Mouse (Mus musculus) MEL (cell line): ENCODE measurements around the gene Mfsd4b3.

Experiments used
- CHD2 ChIP-seq: IDR thresholded peaks from 2 replicates; pipeline ENCODE4 v1.6.1; 2011; ENCODE audit warnings: low read length, improper control_type of control experiment
- CTCF ChIP-seq, 3 experiments: IDR thresholded peaks in 2 of 3; conservative IDR thresholded peaks in 1 of 3; 2 replicates each; pipeline ENCODE4 v1.5.1; 2011 to 2012; ENCODE audit warnings: low read length in 3 of 3, low read depth in 2 of 3, mild to moderate bottlenecking in 2 of 3, improper control_type of control experiment in 1 of 3, inconsistent platforms in 1 of 3, mixed read lengths in 1 of 3, moderate library complexity in 1 of 3; ENCODE audit not compliant: control insufficient read depth in 1 of 3, insufficient read depth in 1 of 3, poor library complexity in 1 of 3, severe bottlenecking in 1 of 3
- EP300 ChIP-seq, 2 experiments: IDR thresholded peaks; 2 replicates each; pipeline ENCODE4 v1.6.1; 2011; ENCODE audit warnings: improper control_type of control experiment in 2 of 2, low read length in 2 of 2, low read depth in 1 of 2, mild to moderate bottlenecking in 1 of 2
- ETS1 ChIP-seq: IDR thresholded peaks from 2 replicates; pipeline ENCODE4 v1.6.1; 2012; ENCODE audit warnings: low read depth, mild to moderate bottlenecking, inconsistent platforms, low read length, improper control_type of control experiment, moderate library complexity
- KAT2A ChIP-seq: conservative IDR thresholded peaks from 2 replicates; pipeline ENCODE4 v1.6.1; 2012; ENCODE audit warnings: low read depth, low read length, improper control_type of control experiment, inconsistent platforms
- MAFK ChIP-seq: IDR thresholded peaks from 2 replicates; pipeline ENCODE4 v1.6.1; 2011; ENCODE audit warnings: low read depth, mild to moderate bottlenecking, low read length, improper control_type of control experiment, borderline replicate concordance
- MYC ChIP-seq: IDR thresholded peaks from 2 replicates; pipeline ENCODE4 v1.6.1; 2011; ENCODE audit warnings: low read depth, mild to moderate bottlenecking, low read length, improper control_type of control experiment, moderate library complexity
- POLR2A ChIP-seq, 2 experiments: IDR thresholded peaks; 2 replicates each; pipeline ENCODE4 v1.6.1; 2011 to 2012; ENCODE audit warnings: low read length in 2 of 2, mild to moderate bottlenecking in 2 of 2, control low read depth in 1 of 2, improper control_type of control experiment in 1 of 2, low read depth in 1 of 2, moderate library complexity in 1 of 2; ENCODE audit not compliant: control insufficient read depth in 1 of 2, insufficient read depth in 1 of 2, poor library complexity in 1 of 2
- RAD21 ChIP-seq: IDR thresholded peaks from 2 replicates; pipeline ENCODE4 v1.6.1; 2011; ENCODE audit warnings: mild to moderate bottlenecking, low read depth, low read length, improper control_type of control experiment
- TBP ChIP-seq: IDR thresholded peaks from 2 replicates; pipeline ENCODE4 v1.8.0; 2011; ENCODE audit warnings: low read depth, low read length, improper control_type of control experiment
- USF1 ChIP-seq: IDR thresholded peaks from 2 replicates; pipeline ENCODE4 v1.6.1; 2014; ENCODE audit warnings: low read depth, mild to moderate bottlenecking, inconsistent platforms, low read length, improper control_type of control experiment, moderate library complexity
- USF2 ChIP-seq, 2 experiments: IDR thresholded peaks; 2 replicates each; pipeline ENCODE4 v1.6.1; 2011 to 2012; ENCODE audit warnings: improper control_type of control experiment in 2 of 2, low read length in 2 of 2, borderline replicate concordance in 1 of 2, inconsistent platforms in 1 of 2, low read depth in 1 of 2, mild to moderate bottlenecking in 1 of 2; ENCODE audit not compliant: insufficient read depth in 1 of 2
- ZKSCAN1 ChIP-seq: IDR thresholded peaks from 2 replicates; pipeline ENCODE4 v1.6.1; 2012; ENCODE audit warnings: low read depth, mild to moderate bottlenecking, inconsistent platforms, low read length, improper control_type of control experiment, moderate library complexity

GRCm38 (mm10) chr10:39977346-39977745 is 17.4 kb upstream of the Mfsd4b3 start:
- TF ChIP-seq CTCF (IDR thresholded peaks at IDR 0.05 in 2 of 3, conservative IDR thresholded peaks at IDR 0.05 in 1 of 3; ENCODE audit: control insufficient read depth in 1 of 3, insufficient read depth in 1 of 3, low read depth in 2 of 3, low read length in 3 of 3, poor library complexity in 1 of 3, severe bottlenecking in 1 of 3) (no peak), POLR2A (IDR thresholded peaks at IDR 0.05; ENCODE audit: control insufficient read depth in 1 of 2, insufficient read depth in 1 of 2, low read depth in 1 of 2, low read length in 2 of 2, poor library complexity in 1 of 2) (no peak), EP300 (IDR thresholded peaks at IDR 0.05; ENCODE audit: low read depth in 1 of 2, low read length in 2 of 2) (no peak), USF2 (IDR thresholded peaks at IDR 0.05; ENCODE audit: borderline replicate concordance in 1 of 2, insufficient read depth in 1 of 2, low read depth in 1 of 2, low read length in 2 of 2) (no peak), CHD2 (no peak), MAFK (no peak), RAD21 (no peak), ZKSCAN1 (no peak), TBP (no peak), KAT2A (no peak), MYC (no peak), ETS1 (no peak), USF1 (no peak)
